Mouse (Mus musculus) neural tube, embryonic 11.5 days (tissue): ENCODE measurements around the gene 4930583I09Rik. TPM values are rescaled to one million over a fixed set of nuclear protein-coding genes. Genes with fewer than 3 reads are reported as not detected.

Experiments
- ATAC-seq: fragments of 200-750 bp; cut with Nextera tagmentation; 2 replicates; pipeline ENCODE4 v1.8.0; 2017; ENCODE audit warnings: moderate number of reproducible peaks, mild to moderate bottlenecking, moderate TSS enrichment, moderate library complexity; ENCODE audit not compliant: insufficient read depth, low FRiP score, low TSS enrichment
- DNase-seq: peaks from one replicate; pipeline ENCODE4 v3.0.0-alpha.2; 2015; ENCODE audit warnings: low spot score
- H3K27ac ChIP-seq: fragments of 300-500 bp; sonication (generic); 2 replicates; pipeline ENCODE4 v1.5.1; 2014; ENCODE audit warnings: low read depth, mild to moderate bottlenecking, low read length
- H3K27me3 ChIP-seq: fragments of 300-500 bp; sonication (generic); 2 replicates; pipeline ENCODE4 v1.6.1; 2014; ENCODE audit warnings: mild to moderate bottlenecking, low read length, mixed read lengths; ENCODE audit not compliant: control insufficient read depth, insufficient read depth
- H3K36me3 ChIP-seq: fragments of 300-500 bp; sonication (generic); 2 replicates; pipeline ENCODE4 v1.6.1; 2014; ENCODE audit warnings: mild to moderate bottlenecking, low read length, moderate library complexity, mixed read lengths; ENCODE audit not compliant: control insufficient read depth, insufficient read depth
- H3K4me1 ChIP-seq: fragments of 300-500 bp; sonication (generic); 2 replicates; pipeline ENCODE4 v1.6.1; 2014; ENCODE audit warnings: low read length, mixed read lengths; ENCODE audit not compliant: control insufficient read depth, insufficient read depth
- H3K4me2 ChIP-seq: fragments of 300-500 bp; sonication (generic); 2 replicates; pipeline ENCODE4 v1.6.1; 2014; ENCODE audit warnings: low read depth, mild to moderate bottlenecking, moderate library complexity
- H3K4me3 ChIP-seq: fragments of 300-500 bp; sonication (generic); 2 replicates; pipeline ENCODE4 v1.5.1; 2014; ENCODE audit warnings: low read depth, low read length
- H3K9ac ChIP-seq: fragments of 300-500 bp; sonication (generic); 2 replicates; pipeline ENCODE4 v1.6.1; 2014; ENCODE audit warnings: mild to moderate bottlenecking, low read length
- H3K9me3 ChIP-seq: fragments of 300-500 bp; sonication (generic); 2 replicates; pipeline ENCODE4 v1.6.1; 2016; ENCODE audit warnings: low read length; ENCODE audit not compliant: control insufficient read depth
- WGBS: fragments of 180-500 bp; shearing (Covaris S2); extraction: QIAGEN DNeasy Blood & Tissue Kit; methylation state at CpG from one replicate; pipeline ENCODE4 v1.1.7; 2014; 5-methylcytosine and 5-hydroxymethylcytosine counted together
- polyA plus RNA-seq: library from polyadenylated mRNA; unstranded; fragments of >200 nt; fragmentation: Nextera tagmentation; extraction: Ambion mirVana; gene quantifications from 2 replicates; pipeline ENCODE4 v1.2.1, GENCODE M21; 2014

4930583I09Rik gene
- polyA plus RNA-seq, 1 experiment from 2014 or later: not detected

DNA sequence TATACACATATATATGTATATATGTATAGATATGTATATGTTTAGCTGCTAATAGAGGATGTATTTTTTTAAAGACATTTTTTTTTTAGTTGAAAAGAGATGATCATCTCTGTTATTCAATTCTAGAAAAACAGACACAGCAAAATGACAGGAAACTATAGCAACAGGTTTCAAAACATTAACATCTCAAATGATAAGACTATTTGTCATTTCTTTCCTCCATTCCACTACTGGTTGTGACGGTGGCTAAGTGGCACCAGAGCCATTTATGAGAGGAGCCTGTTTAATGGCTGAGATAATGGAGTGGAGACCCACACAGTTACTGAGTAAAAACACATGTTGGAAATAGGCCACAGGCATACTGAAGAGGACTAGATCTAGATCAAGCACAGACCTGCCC, 49.9 kb downstream of the 4930583I09Rik start:
- H3K4me3 ChIP-seq: no peak overlapping the region
- no peaks in the 10 kb centered on the region for H3K4me1 ChIP-seq
- 68% methylated on average over 1 of the region's 1 CpGs for WGBS
- no peaks in the 10 kb centered on the region for H3K9me3 ChIP-seq
- no peak overlapping the region for H3K27ac ChIP-seq
- no peak overlapping the region for H3K4me2 ChIP-seq
- ATAC-seq (no peak), DNase-seq (no peak)
- H3K27me3 ChIP-seq: no peaks in the 10 kb centered on the region
- no peak overlapping the region for H3K9ac ChIP-seq
- no peaks in the 10 kb centered on the region for H3K36me3 ChIP-seq

Other genes starting within 250 kb of the 4930583I09Rik start
- gene Man2a1, start 235.3 kb downstream of the 4930583I09Rik start, polyA plus RNA-seq: 4.7 and 4.8 TPM in 2 replicates